Mouse (Mus musculus) mouse embryonic stem cell (cell line): Measurements from ENCODE around the gene Paxx.

ENCODE experiments used
- in situ Hi-C, 2 experiments: fragments of 300-500 bp; cut with MboI; formaldehyde crosslinking; loops; 1 replicate in 1 of 2; 3 replicates in 1 of 2; pipeline ENCODE4 v1.14.3; 2019 to 2020; ENCODE audit warnings: low sequenced_read_pairs in 2 of 2, low pct_unique_long_range_greater_than_20kb in 1 of 2, mixed read lengths in 1 of 2; ENCODE audit not compliant: unreplicated experiment in 1 of 2

Gene Paxx

GRCm38 (mm10) chr2:25487965-25488670 is 27.2 kb upstream of the Paxx start:
- in situ Hi-C loops: no loop called here

- in situ Hi-C loops: no loop called here
Observed at GRCm38 (mm10) chr2:25484901-25485647, 24.2 kb upstream of the Paxx start.

DNA sequence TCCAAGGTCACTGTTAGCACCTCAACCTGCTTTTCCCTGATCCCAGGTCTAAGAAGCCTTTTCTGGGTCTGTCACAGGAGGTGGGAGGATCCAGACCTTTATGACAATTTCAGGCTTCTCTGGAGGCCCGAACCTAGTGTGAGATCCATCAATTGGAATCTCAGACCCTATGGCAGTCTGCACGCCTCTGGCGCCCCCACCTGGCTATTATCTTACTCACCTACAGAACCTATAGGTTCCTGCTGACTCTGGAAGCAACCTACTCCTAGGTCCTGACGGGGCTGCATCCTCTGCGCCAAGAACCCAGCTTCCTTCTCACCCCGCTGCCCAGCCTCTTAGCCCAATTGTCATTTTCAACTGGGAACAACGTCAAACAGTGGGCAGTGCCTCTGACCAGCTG is 22.1 kb upstream of the Paxx start:
- in situ Hi-C loops: no loop called here

DNA sequence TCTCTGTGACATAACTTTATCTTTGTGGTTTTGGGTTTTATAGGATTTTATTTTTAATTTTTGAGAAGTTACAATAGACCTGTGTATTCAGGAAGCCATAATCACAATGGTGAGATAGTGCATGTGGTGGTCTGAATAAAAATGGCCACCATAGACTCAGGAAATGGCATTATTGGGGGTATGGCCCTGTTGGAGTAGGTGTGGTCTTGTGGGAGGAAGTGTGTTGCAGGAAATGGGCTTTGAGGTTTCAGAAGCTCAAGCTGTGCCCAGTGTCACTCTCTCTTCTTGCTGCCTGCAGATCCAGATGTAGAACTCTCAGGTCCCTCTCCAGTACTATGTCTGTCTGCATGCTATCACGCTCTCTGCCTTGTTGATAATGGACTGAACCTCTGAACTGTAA is 19.6 kb upstream of the Paxx start:
- in situ Hi-C loops: no loop called here

GRCm38 (mm10) chr2:25479551-25480311 is 18.8 kb upstream of the Paxx start:
- in situ Hi-C loops: loop anchor here in 1 of 2 experiments (5.0 kb wide), 1 partner anchor 47 kb away; no protein-coding TSS in a partner anchor

GRCm38 (mm10) chr2:25477967-25478675 is 17.2 kb upstream of the Paxx start:
- in situ Hi-C loops: loop anchor here in 1 of 2 experiments (5.0 kb wide), 1 partner anchor 46 kb away; no protein-coding TSS in a partner anchor

DNA sequence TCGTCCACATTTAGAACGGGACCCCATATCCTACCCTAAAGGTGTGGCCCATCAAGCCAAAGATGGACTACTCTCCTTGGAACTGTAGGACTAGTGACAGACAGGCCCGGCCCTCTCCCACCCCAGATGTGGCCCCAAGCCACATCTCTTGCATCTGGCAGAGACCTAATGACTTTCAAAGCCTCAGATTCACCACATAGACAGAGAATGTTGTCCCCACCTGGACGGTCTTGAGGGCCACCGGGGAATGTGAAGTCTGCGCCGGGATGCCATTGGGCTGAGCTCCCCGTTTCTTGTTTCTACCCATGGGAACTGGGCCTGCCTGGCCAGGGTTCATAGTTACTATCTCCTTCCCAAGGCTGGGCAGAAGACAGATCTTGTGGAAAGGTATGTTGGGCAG is 16.6 kb upstream of the Paxx start:
- in situ Hi-C loops: loop anchor here in 1 of 2 experiments (5.0 kb wide), 1 partner anchor 45 kb away; no protein-coding TSS in a partner anchor

- in situ Hi-C loops: no loop called here
Observed at GRCm38 (mm10) chr2:25472550-25472949, 11.7 kb upstream of the Paxx start.

DNA sequence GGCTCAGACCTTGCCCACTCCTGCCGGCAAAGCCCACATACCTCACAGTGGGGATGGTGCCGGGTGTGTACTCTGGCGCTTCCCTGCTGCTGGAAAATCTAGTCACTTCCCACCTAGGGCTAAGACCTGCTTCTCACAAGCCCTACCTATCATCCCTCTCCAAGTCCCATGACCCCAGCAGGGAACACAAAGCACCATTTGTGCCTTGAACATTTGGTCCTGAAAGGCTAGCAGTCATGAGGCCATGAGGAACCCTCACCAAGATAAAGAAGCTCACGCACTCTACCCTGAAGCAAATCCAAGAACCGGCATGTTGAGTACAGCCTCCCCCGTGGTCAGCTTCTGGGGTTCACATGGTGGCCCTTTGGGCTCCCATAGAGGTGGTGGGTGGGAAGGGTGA is 9.1 kb upstream of the Paxx start, which contains the start of gene Ptgds:
Gene Ptgds, minus strand, starts transcription at position 78 of the 400 bp plus-strand sequence.
- in situ Hi-C loops: no loop called here

DNA sequence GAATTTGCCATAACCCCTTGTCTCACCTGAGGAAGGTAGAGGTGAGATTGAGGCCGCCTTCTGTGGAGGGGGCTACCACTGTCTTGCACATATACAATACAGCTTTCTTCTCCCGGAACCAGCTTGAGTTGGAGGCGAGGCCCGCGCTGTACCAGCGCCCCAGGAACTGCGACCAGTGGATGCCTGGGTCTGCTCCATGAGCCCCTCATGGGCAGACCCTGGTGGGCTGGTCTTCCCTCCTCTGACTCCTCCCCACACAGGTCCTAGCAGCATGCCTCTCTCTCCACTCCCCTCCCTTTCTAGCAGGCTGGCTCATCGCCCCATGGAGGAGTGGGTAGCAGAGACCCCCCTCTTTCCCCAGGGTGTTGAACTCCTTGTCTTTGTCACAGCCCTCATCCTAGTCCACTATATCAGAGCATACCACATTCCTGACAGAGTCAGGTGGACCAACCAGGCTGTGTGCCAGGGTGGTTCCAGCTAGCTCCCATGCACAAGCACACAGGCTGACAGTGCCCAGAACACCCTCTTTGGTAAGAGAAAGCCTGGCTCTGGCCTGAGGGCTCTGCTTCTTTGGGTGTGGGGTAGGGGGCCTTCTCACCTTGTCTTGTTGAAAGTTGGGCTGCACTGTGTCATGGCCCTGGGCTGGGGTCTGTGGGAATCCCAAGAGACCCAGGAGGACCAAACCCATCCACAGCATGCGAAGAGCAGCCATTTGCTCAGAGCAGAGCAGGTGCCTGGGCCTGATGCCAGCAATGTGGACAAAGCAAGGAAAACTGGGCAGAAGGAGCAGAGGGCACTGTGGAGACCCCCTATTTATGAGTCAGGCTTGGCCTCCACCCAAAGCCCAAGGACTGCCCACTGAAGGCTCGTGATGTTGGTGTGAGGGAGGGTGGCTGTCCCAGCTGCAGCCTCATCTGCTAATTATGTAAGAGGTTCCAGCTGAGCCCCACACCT is 8.3 kb upstream of the Paxx start:
- in situ Hi-C loops: no loop called here

DNA sequence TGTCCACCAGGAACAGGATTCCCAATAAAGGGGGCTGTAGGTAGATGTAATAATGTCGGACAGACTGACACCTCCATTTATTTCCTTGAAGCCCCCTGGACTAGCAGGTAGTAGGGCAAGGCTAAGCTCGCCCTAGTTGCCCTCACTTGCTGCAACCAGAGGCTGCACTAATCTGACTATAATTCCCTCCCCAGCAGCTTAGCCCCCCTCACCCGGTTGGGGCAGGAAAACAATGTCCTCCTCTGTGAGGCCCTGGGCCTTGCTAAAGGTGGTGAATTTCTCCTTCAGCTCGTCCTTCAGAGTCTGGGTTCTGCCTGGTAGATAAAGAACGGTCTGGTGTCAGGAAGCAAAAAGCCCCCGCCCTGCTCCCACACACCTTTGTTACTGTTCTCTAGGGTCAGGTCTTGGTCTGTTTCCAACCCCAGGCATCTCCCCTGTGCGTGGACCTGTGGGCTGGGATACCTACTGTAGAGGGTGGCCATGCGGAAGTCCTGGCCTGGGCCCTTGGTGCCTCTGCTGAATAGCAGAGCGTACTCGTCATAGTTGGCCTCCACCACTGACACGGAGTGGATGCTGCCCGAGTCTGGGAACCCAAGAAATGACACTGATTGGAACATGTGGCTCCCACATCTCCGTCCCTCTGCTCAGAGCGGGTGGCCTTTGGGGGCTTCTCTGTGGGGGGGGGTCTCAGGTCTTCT is 6.9 kb upstream of the Paxx start:
- in situ Hi-C loops: no loop called here

DNA sequence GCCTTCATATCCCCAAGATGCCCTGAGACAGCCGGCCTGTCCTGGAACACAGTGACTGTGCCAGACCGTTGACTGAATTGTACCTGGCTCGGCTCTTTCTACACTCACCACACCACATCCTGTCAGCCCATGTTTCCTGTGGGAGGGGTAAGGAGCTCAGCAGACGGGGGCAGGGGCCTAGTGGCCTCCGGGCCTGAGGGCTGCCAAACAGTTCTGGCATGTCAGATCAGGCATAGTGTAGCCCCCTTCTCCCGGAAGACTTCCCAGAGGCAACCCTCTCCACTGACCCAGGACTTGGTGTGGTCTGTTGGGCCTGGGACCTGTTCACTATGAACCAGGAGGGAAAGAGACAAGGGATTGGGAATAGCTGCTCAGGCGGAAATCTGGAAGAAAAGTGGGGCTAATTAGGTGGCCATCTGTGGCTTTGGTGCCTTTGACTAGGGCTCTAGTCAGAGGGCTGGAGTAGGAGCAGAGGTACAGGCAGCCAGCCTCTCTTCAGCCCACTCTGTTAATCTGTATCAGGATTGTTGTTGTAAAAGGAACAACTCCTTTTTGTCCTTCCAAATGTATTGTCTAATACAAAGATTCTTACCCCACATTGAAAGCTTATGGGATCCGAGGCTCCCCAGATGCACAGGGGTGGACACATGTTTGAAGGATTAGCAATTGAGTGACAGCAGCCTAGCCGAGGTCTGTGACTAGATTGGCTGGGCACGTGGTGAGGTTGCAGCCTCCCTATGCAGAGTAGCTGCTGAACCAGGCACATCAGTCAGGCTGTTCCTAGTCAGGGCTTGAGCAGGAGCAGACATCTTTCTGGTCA is 5.1 kb upstream of the Paxx start:
- in situ Hi-C loops: no loop called here

GRCm38 (mm10) chr2:25465256-25465655 is 4.4 kb upstream of the Paxx start:
- in situ Hi-C loops: no loop called here

GRCm38 (mm10) chr2:25463630-25464029 is 2.7 kb upstream of the Paxx start:
- in situ Hi-C loops: no loop called here

DNA sequence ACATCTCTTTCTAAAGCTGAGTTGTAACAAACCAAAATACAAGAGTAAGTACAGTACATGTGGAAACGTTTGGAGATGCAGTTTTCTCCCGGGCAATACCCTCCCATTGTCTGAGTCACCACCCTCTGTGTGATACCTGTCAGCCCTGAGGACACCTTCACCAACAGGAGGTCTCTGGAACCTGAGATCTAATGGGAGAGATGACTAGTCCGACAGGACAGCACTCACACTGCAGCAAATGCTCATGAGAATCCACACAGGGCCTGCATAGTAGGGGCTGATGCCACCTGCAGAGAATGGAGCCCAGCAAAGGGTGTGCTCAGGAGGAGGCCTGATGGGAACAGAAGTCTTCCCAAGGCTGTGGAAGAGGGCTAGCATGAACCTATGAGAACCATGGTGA is 513 bp upstream of the Paxx start:
- in situ Hi-C loops: no loop called here

- in situ Hi-C loops: no loop called here
Observed at GRCm38 (mm10) chr2:25460135-25460534, 759 bp downstream of the Paxx start.
